In genomic region chr13:90929847-90930246, GRCm38 (mm10) we compare ENCODE assay signal across 8 mouse cellular contexts. TPM values are rescaled to one million over a fixed set of nuclear protein-coding genes. Genes with fewer than 3 reads are reported as not detected.
DNase-seq lines count a peak whose midpoint lies in the region; ATAC-seq and TF ChIP-seq lines count a peak whose summit lies in the region.

No protein-coding gene starts in this region.

- no peak overlapping the region for H3K9ac ChIP-seq in liver, embryonic 14.5 days (replicated peaks)
- H3K9ac ChIP-seq in neural tube, embryonic 15.5 days (replicated peaks) = no peak overlapping the region

- TF ChIP-seq CTCF in cortical plate, adult 2 months (IDR thresholded peaks at IDR 0.05; ENCODE audit: extremely low read depth, insufficient read depth, low read length) = peak; percentile 84
- peak; percentile 80 for TF ChIP-seq CTCF in liver, embryonic 14.5 days (IDR thresholded peaks at IDR 0.05; ENCODE audit: low read depth)

- TF ChIP-seq POLR2A in cortical plate, adult 2 months (IDR thresholded peaks at IDR 0.05; ENCODE audit: extremely low read depth, insufficient read depth, low read length) = no peak

- H3K27ac ChIP-seq in cortical plate, adult 2 months (ENCODE audit: insufficient read depth, low read length) = no peak overlapping the region
- no peak overlapping the region for H3K27ac ChIP-seq in liver, embryonic 14.5 days
- H3K27ac ChIP-seq in neural tube, embryonic 15.5 days (replicated peaks) = no peak overlapping the region

- H3K4me1 ChIP-seq in cortical plate, adult 2 months (ENCODE audit: control insufficient read depth, insufficient read depth, low read length) = peaks cover 1% of the 10 kb centered on the region; the same call in 1 of the 2 replicates
- H3K4me1 ChIP-seq in liver, embryonic 14.5 days (replicated peaks; ENCODE audit: control insufficient read depth in 2 of 2, insufficient read depth in 2 of 2, low read length in 1 of 2) = peaks cover 0 to 3% of the 10 kb centered on the region in 2 experiments; a peak in 1 of 4 replicates
- H3K4me1 ChIP-seq in neural tube, embryonic 15.5 days = no peaks in the 10 kb centered on the region

- no peak overlapping the region for H3K4me2 ChIP-seq in liver, embryonic 14.5 days (ENCODE audit: low read depth)
- H3K4me2 ChIP-seq in neural tube, embryonic 15.5 days = no peak overlapping the region

- ATAC-seq in liver, embryonic 14.5 days (ENCODE audit: insufficient read depth) = no peak
- ATAC-seq in neural tube, embryonic 15.5 days (ENCODE audit: low FRiP score) = peak; percentile 72

- peaks cover 17% of the 10 kb centered on the region for H3K36me3 ChIP-seq in liver, embryonic 14.5 days (replicated peaks; ENCODE audit: control insufficient read depth, insufficient read depth, low read depth)
- peaks cover 33% of the 10 kb centered on the region for H3K36me3 ChIP-seq in neural tube, embryonic 15.5 days

- WGBS in liver, embryonic 14.5 days (ENCODE audit: insufficient replicate concordance) = 17% methylated on average over 5 of the region's 5 CpGs
- WGBS in neural tube, embryonic 15.5 days = 24% methylated on average over 5 of the region's 5 CpGs

- TF ChIP-seq EP300 in liver, embryonic 14.5 days (IDR thresholded peaks at IDR 0.05; ENCODE audit: low read depth) = no peak

- no peaks in the 10 kb centered on the region for H3K9me3 ChIP-seq in liver, embryonic 14.5 days (ENCODE audit: control insufficient read depth, low read length)
- H3K9me3 ChIP-seq in neural tube, embryonic 15.5 days (replicated peaks) = no peaks in the 10 kb centered on the region

- no peaks in the 10 kb centered on the region for H3K27me3 ChIP-seq in liver, embryonic 14.5 days (ENCODE audit: control insufficient read depth, insufficient read depth, low read length)
- no peaks in the 10 kb centered on the region for H3K27me3 ChIP-seq in neural tube, embryonic 15.5 days (replicated peaks)

- DNase-seq in CD4-positive, CD25-positive, alpha-beta regulatory T cell, adult 2 months (ENCODE audit: low read depth, low spot score) = peak; percentile 88
- peak; percentile 85 for DNase-seq in adipocyte (ENCODE audit: low spot score)
- peak; percentile 29 for DNase-seq in gastrocnemius, postnatal 25 days
- DNase-seq in kidney, postnatal 14 days = peak; percentile 80
- DNase-seq in liver, embryonic 14.5 days (ENCODE audit: low read depth in 3 of 3, low spot score in 3 of 3) = peak; percentile 47 to 62 (median 53)
- DNase-seq in thymus, postnatal 36 days = peak; percentile 53 to 64

- no peak overlapping the region for H3K4me3 ChIP-seq in cortical plate, adult 2 months (ENCODE audit: insufficient read depth, low read length)
- no peak overlapping the region for H3K4me3 ChIP-seq in liver, embryonic 14.5 days (ENCODE audit: insufficient read depth in 1 of 2, low read depth in 2 of 2, low read length in 2 of 2)
- no peak overlapping the region for H3K4me3 ChIP-seq in neural tube, embryonic 15.5 days (replicated peaks)

RNA-seq across cellular contexts. Expression of gene Rps23, which starts 7.1 kb away (rescaled TPM):
- polyA plus RNA-seq in cortical plate, adult 2 months (2012; rRNA removed) = 586 and 626 TPM in 2 replicates
- 100 to 1,000 TPM; 179 to 187 TPM for total RNA-seq in gastrocnemius, postnatal 25 days (2021)
- polyA plus RNA-seq in liver, embryonic 14.5 days (2012; rRNA removed) = 280 and 1,036 TPM in 2 replicates
- polyA plus RNA-seq in liver, embryonic 14.5 days (2014; fragmentation: Nextera tagmentation; extraction: Ambion mirVana) = 206 and 215 TPM in 2 replicates
- 107 and 127 TPM in 2 replicates for polyA plus RNA-seq in neural tube, embryonic 15.5 days (2015; fragmentation: Nextera tagmentation; extraction: Ambion mirVana)

RNA-seq across cellular contexts. Expression of gene Atp6ap1l, which starts 24.7 kb away (rescaled TPM):
- 37.6 and 38.2 TPM in 2 replicates for polyA plus RNA-seq in cortical plate, adult 2 months (2012; rRNA removed)
- not detected for total RNA-seq in gastrocnemius, postnatal 25 days (2021)
- not detected in 2 replicates for polyA plus RNA-seq in liver, embryonic 14.5 days (2012; rRNA removed)
- polyA plus RNA-seq in liver, embryonic 14.5 days (2014; fragmentation: Nextera tagmentation; extraction: Ambion mirVana) = not detected in 2 replicates
- polyA plus RNA-seq in neural tube, embryonic 15.5 days (2015; fragmentation: Nextera tagmentation; extraction: Ambion mirVana) = 0.68 and 0.79 TPM in 2 replicates

Comparison
In these comparisons a context has a peak if more than half of its experiments do, and no peak if none do; other contexts are left out.
1. DNase-seq: peak in every context shown above with its lines; median percentile 88 in CD4-positive, CD25-positive, alpha-beta regulatory T cell, adult 2 months; 85 in adipocyte; 80 in kidney, postnatal 14 days; 58 in thymus, postnatal 36 days; 53 in liver, embryonic 14.5 days; 29 in gastrocnemius, postnatal 25 days.
2. RNA of gene Atp6ap1l, which starts 24.7 kb away (polyA plus RNA-seq): 37.6 to 38.2 TPM in cortical plate, adult 2 months; 0.68 to 0.79 TPM in neural tube, embryonic 15.5 days and not detected in liver, embryonic 14.5 days; every median in the first group is over 10 times any median in the second.